In genomic region chr13:79044657-79045056, GRCm38 (mm10) we compare ENCODE assay signal across 28 mouse cellular contexts.
"Had no signal": no experiment of that assay in that cellular context is flagged by ENCODE, and none has a peak within 500 bp of the region (broad histone marks: within the 10 kb centered on the region; RNA-seq: fewer than 3 reads in every experiment).

No protein-coding gene starts in this region.

- H3K27me3 ChIP-seq: heart, embryonic 13.5 days; heart, embryonic 15.5 days; hindbrain, embryonic 12.5 days; intestine, embryonic 15.5 days; kidney, embryonic 15.5 days; limb, embryonic 13.5 days; limb, embryonic 15.5 days; liver, embryonic 12.5 days had no signal

- H3K9ac ChIP-seq: heart, embryonic 13.5 days; heart, embryonic 15.5 days; hindbrain, embryonic 12.5 days; hindbrain, embryonic 14.5 days; intestine, embryonic 15.5 days; kidney, embryonic 15.5 days; limb, embryonic 13.5 days; limb, embryonic 15.5 days; liver, embryonic 12.5 days; liver, embryonic 14.5 days had no signal

- H3K4me2 ChIP-seq: heart, embryonic 11.5 days; heart, embryonic 13.5 days; heart, embryonic 15.5 days; hindbrain, embryonic 12.5 days; hindbrain, embryonic 14.5 days; intestine, embryonic 15.5 days; kidney, embryonic 15.5 days; limb, embryonic 13.5 days; limb, embryonic 15.5 days; liver, embryonic 12.5 days had no signal

- DNase-seq: gastrocnemius, adult 2 months; gastrocnemius, postnatal 10 days; gastrocnemius, postnatal 25 days; heart, postnatal 14 days; heart, postnatal 36 days; kidney, adult 11 months; kidney, adult 2 months; kidney, adult 9 months; kidney, postnatal 14 days; kidney, postnatal 36 days; layer of hippocampus, adult 9-11 months; layer of hippocampus, postnatal 36 days; left cerebral cortex, postnatal 4 days had no signal

- H3K27ac ChIP-seq: gastrocnemius, adult 2 months; heart, embryonic 13.5 days; heart, embryonic 15.5 days; hindbrain, embryonic 10.5 days; hindbrain, embryonic 12.5 days; hindbrain, embryonic 14.5 days; intestine, embryonic 15.5 days; kidney, embryonic 15.5 days; kidney, postnatal 0 days; limb, embryonic 13.5 days; limb, embryonic 15.5 days; liver, embryonic 12.5 days; liver, embryonic 14.5 days had no signal

- ATAC-seq: hindbrain, embryonic 16.5 days; inflammation-experienced regulatory T-cells, adult 6 months; intestine, embryonic 15.5 days; liver, embryonic 12.5 days had no signal

- H3K36me3 ChIP-seq: heart, embryonic 13.5 days; heart, embryonic 15.5 days; hindbrain, embryonic 10.5 days; hindbrain, embryonic 12.5 days; intestine, embryonic 15.5 days; kidney, embryonic 15.5 days; limb, embryonic 13.5 days; limb, embryonic 15.5 days; liver, embryonic 12.5 days had no signal

- H3K4me3 ChIP-seq: gastrocnemius, adult 2 months; heart, embryonic 13.5 days; heart, embryonic 15.5 days; hindbrain, embryonic 10.5 days; hindbrain, embryonic 12.5 days; intestine, embryonic 15.5 days; kidney, embryonic 15.5 days; limb, embryonic 13.5 days; limb, embryonic 15.5 days; liver, embryonic 12.5 days had no signal

- H3K4me1 ChIP-seq: heart, embryonic 13.5 days; heart, embryonic 15.5 days; hindbrain, embryonic 10.5 days; hindbrain, embryonic 12.5 days; intestine, embryonic 15.5 days; kidney, embryonic 15.5 days; limb, embryonic 13.5 days; limb, embryonic 15.5 days; liver, embryonic 12.5 days had no signal

- H3K9me3 ChIP-seq: heart, embryonic 13.5 days; heart, embryonic 15.5 days; hindbrain, embryonic 10.5 days; hindbrain, embryonic 12.5 days; intestine, embryonic 15.5 days; kidney, embryonic 15.5 days; limb, embryonic 13.5 days; limb, embryonic 15.5 days; liver, embryonic 12.5 days had no signal
